Mouse (Mus musculus): ENCODE measurements around the gene Calu. TPM values are rescaled to one million over a fixed set of nuclear protein-coding genes. Genes with fewer than 3 reads are reported as not detected.

The Calu gene
- total RNA-seq, 1 experiment = 321 TPM

DNA sequence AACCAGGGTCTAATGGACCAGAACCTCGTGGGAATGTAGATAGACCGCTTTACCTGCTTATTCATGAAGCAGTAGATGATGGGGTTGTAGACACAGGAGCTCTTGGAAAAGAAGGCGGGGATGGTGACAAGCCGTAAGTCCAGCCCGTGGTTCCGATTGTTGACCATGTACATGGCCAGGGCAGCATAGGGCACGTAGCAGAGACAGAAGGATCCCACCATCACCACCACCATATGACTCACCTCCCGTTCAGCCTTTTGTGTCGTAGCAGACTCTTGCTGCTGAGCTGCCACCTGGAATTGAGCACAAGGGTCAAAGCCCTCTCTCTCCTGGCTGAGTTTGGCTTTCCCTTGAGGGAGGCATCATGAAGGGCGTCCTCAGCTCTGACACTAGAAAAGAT lies 30.8 kb downstream of the Calu start:
- no peak overlapping the region for H3K4me3 ChIP-seq (ENCODE audit: insufficient read depth in 1 of 2, low read depth in 1 of 2, low read length in 2 of 2, poor library complexity in 1 of 2, severe bottlenecking in 1 of 2)
- no peaks in the 10 kb centered on the region for H3K9me3 ChIP-seq (ENCODE audit: control insufficient read depth, insufficient read depth, low read depth, low read length)
- peaks cover 11% of the 10 kb centered on the region for H3K36me3 ChIP-seq (ENCODE audit: control insufficient read depth, insufficient read depth, low read length, poor library complexity, severe bottlenecking)
- DNase-seq (ENCODE audit: low read depth, low spot score) = no peak
- in situ Hi-C loops (cut with MboI; ENCODE audit: low sequenced_read_pairs in 2 of 2, unreplicated experiment in 2 of 2) = no loop called here
- TF ChIP-seq CHD2 (IDR thresholded peaks at IDR 0.05; ENCODE audit: low read depth, low read length) (no peak), ZNF384 (IDR thresholded peaks at IDR 0.05; ENCODE audit: low read depth, low read length) (no peak), ZC3H11A (IDR thresholded peaks at IDR 0.05; ENCODE audit: borderline replicate concordance, low read depth, low read length) (no peak), MAFK (IDR thresholded peaks at IDR 0.05; ENCODE audit: insufficient read depth, low read depth, low read length) (no peak), HCFC1 (IDR thresholded peaks at IDR 0.05; ENCODE audit: borderline replicate concordance, insufficient read depth, low read length) (no peak)
- H3K9ac ChIP-seq (ENCODE audit: insufficient read depth, low read depth, low read length, poor library complexity, severe bottlenecking) = no peak overlapping the region
- H3K4me1 ChIP-seq (ENCODE audit: control insufficient read depth in 2 of 2, insufficient read depth in 2 of 2, low read length in 2 of 2, poor library complexity in 1 of 2) = 0 out of 4 replicates have a peak, but pooled peaks cover 0 to 4% of the 10 kb centered on the region in 2 experiments
- no peak overlapping the region for H3K27ac ChIP-seq (ENCODE audit: insufficient read depth, low read depth, low read length, poor library complexity, severe bottlenecking)

DNA sequence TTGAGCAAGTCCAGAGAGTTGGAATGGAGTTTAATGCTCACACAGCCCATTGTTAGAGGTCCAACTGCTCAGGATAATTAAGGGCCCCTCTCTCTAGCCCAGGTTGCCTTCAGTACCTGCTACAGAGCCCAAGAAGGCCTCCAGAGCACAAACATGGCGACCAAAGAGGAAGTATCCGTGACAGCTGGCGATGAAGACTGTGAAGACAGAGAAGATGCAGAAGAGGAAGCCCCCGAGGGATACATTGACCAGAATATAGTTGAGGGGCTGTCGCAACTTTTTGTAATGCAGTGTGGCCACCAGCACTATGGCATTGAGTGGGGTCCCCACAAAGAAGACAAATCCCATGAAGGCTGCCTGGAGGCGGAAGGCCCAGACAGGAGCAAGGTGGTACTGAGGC lies 32.1 kb downstream of the Calu start:
- Histone ChIP-seq H3K27ac (ENCODE audit: insufficient read depth, low read depth, low read length, poor library complexity, severe bottlenecking) (no peak overlapping the region), H3K36me3 (ENCODE audit: control insufficient read depth, insufficient read depth, low read length, poor library complexity, severe bottlenecking) (peaks cover 6% of the 10 kb centered on the region), H3K4me3 (ENCODE audit: insufficient read depth in 1 of 2, low read depth in 1 of 2, low read length in 2 of 2, poor library complexity in 1 of 2, severe bottlenecking in 1 of 2) (no peak overlapping the region), H3K4me1 (ENCODE audit: control insufficient read depth in 2 of 2, insufficient read depth in 2 of 2, low read length in 2 of 2, poor library complexity in 1 of 2) (0 out of 4 replicates have a peak, but pooled peaks cover 0 to 4% of the 10 kb centered on the region in 2 experiments), H3K9ac (ENCODE audit: insufficient read depth, low read depth, low read length, poor library complexity, severe bottlenecking) (no peak overlapping the region), H3K9me3 (ENCODE audit: control insufficient read depth, insufficient read depth, low read depth, low read length) (no peaks in the 10 kb centered on the region)
- TF ChIP-seq MAFK (IDR thresholded peaks at IDR 0.05; ENCODE audit: insufficient read depth, low read depth, low read length) (no peak), CHD2 (IDR thresholded peaks at IDR 0.05; ENCODE audit: low read depth, low read length) (no peak), HCFC1 (IDR thresholded peaks at IDR 0.05; ENCODE audit: borderline replicate concordance, insufficient read depth, low read length) (no peak), ZC3H11A (IDR thresholded peaks at IDR 0.05; ENCODE audit: borderline replicate concordance, low read depth, low read length) (no peak), ZNF384 (IDR thresholded peaks at IDR 0.05; ENCODE audit: low read depth, low read length) (no peak)
- in situ Hi-C loops (cut with MboI; ENCODE audit: low sequenced_read_pairs in 2 of 2, unreplicated experiment in 2 of 2) = no loop called here
- DNase-seq (ENCODE audit: low read depth, low spot score) = no peak

DNA sequence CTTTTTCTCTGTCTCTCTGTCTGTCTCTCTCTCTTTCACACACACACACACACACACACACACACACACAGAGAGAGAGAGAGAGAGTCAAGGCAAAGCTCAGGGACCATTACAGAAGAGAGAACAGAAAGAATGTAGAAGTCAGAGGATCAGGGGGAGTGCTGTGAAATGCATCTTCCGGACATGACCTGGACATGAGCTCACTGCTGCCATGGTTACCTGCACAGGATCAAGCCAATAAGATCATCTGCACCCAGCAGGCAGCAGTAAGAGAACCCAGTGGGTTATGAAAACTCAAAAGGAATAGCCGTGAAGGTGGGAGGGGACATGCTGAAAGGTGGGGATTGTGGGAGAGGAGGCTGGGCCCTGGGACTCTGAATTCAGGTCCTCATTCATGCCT lies 34.6 kb downstream of the Calu start:
- Histone ChIP-seq H3K4me1 (ENCODE audit: control insufficient read depth in 2 of 2, insufficient read depth in 2 of 2, low read length in 2 of 2, poor library complexity in 1 of 2) (0 out of 4 replicates have a peak, but pooled peaks cover 0 to 4% of the 10 kb centered on the region in 2 experiments), H3K9ac (ENCODE audit: insufficient read depth, low read depth, low read length, poor library complexity, severe bottlenecking) (no peak overlapping the region), H3K27ac (ENCODE audit: insufficient read depth, low read depth, low read length, poor library complexity, severe bottlenecking) (no peak overlapping the region), H3K36me3 (ENCODE audit: control insufficient read depth, insufficient read depth, low read length, poor library complexity, severe bottlenecking) (no peaks in the 10 kb centered on the region), H3K4me3 (ENCODE audit: insufficient read depth in 1 of 2, low read depth in 1 of 2, low read length in 2 of 2, poor library complexity in 1 of 2, severe bottlenecking in 1 of 2) (no peak overlapping the region), H3K9me3 (ENCODE audit: control insufficient read depth, insufficient read depth, low read depth, low read length) (no peaks in the 10 kb centered on the region)
- TF ChIP-seq ZNF384 (IDR thresholded peaks at IDR 0.05; ENCODE audit: low read depth, low read length) = no peak
- no peak for TF ChIP-seq CHD2 (IDR thresholded peaks at IDR 0.05; ENCODE audit: low read depth, low read length)
- no peak for TF ChIP-seq HCFC1 (IDR thresholded peaks at IDR 0.05; ENCODE audit: borderline replicate concordance, insufficient read depth, low read length)
- no peak for TF ChIP-seq MAFK (IDR thresholded peaks at IDR 0.05; ENCODE audit: insufficient read depth, low read depth, low read length)
- TF ChIP-seq ZC3H11A (IDR thresholded peaks at IDR 0.05; ENCODE audit: borderline replicate concordance, low read depth, low read length) = no peak
- no peak for DNase-seq (ENCODE audit: low read depth, low spot score)
- in situ Hi-C loops (cut with MboI; ENCODE audit: low sequenced_read_pairs in 2 of 2, unreplicated experiment in 2 of 2) = no loop called here

DNA sequence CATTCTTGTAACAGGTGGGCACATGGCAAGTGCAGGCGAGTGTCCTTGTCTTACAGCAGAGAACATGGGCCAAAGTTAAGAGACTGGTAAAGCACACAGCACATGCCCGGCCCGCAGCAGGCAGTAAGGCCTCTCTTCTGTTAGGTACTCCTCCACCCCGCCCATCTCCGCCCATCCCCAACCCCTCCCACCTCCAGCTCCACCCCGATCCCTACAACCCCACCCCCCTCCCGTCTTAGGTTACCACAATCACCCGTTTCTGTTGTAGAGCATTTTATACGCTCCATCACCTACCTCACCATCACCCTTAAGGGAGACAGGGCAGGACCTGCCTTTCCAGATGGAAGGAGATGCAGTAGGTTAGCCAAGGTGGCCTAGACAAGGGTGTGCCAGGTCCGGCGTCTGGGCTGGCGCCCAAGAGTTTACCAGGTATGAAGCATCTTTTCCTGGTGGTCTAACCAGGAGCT lies 40.2 kb downstream of the Calu start, which contains the start of gene Opn1sw:
Opn1sw (minus strand) TSS at position 417 of the 467 bp plus-strand sequence.
- H3K27ac ChIP-seq (ENCODE audit: insufficient read depth, low read depth, low read length, poor library complexity, severe bottlenecking) = no peak within 1 kb of the TSS
- no peaks in the 10 kb centered on the region for H3K36me3 ChIP-seq (ENCODE audit: control insufficient read depth, insufficient read depth, low read length, poor library complexity, severe bottlenecking)
- in situ Hi-C loops (cut with MboI; ENCODE audit: low sequenced_read_pairs in 2 of 2, unreplicated experiment in 2 of 2) = no loop called here
- H3K4me1 ChIP-seq (ENCODE audit: control insufficient read depth in 2 of 2, insufficient read depth in 2 of 2, low read length in 2 of 2, poor library complexity in 1 of 2) = peaks cover 0 to 6% of the 10 kb centered on the region in 2 experiments; a peak in 2 of 4 replicates
- peak within 1 kb of the TSS; percentile 33 to 60; a peak in 3 of 4 replicates for H3K4me3 ChIP-seq (ENCODE audit: insufficient read depth in 1 of 2, low read depth in 1 of 2, low read length in 2 of 2, poor library complexity in 1 of 2, severe bottlenecking in 1 of 2)
- DNase-seq (ENCODE audit: low read depth, low spot score) = no peak
- no peaks in the 10 kb centered on the region for H3K9me3 ChIP-seq (ENCODE audit: control insufficient read depth, insufficient read depth, low read depth, low read length)
- no peak for TF ChIP-seq ZC3H11A (IDR thresholded peaks at IDR 0.05; ENCODE audit: borderline replicate concordance, low read depth, low read length)
- TF ChIP-seq ZNF384 (IDR thresholded peaks at IDR 0.05; ENCODE audit: low read depth, low read length) = no peak
- TF ChIP-seq HCFC1 (IDR thresholded peaks at IDR 0.05; ENCODE audit: borderline replicate concordance, insufficient read depth, low read length) = no peak
- TF ChIP-seq CHD2 (IDR thresholded peaks at IDR 0.05; ENCODE audit: low read depth, low read length) = no peak
- no peak for TF ChIP-seq MAFK (IDR thresholded peaks at IDR 0.05; ENCODE audit: insufficient read depth, low read depth, low read length)
- H3K9ac ChIP-seq (ENCODE audit: insufficient read depth, low read depth, low read length, poor library complexity, severe bottlenecking) = 0 out of 2 replicates have a peak within 1 kb of the TSS, but pooled peaks have one; percentile 15
